Mouse (Mus musculus) olfactory bulb, adult 2 months (tissue): Measurements from ENCODE around the gene Hoxb2. TPM values are rescaled to one million over a fixed set of nuclear protein-coding genes. Genes with fewer than 3 reads are reported as not detected.

Experiments
- H3K27ac ChIP-seq: fragments of 200-500 bp; 2 replicates; pipeline ENCODE4 v1.5.1; 2012; ENCODE audit warnings: low read depth, low read length; ENCODE audit not compliant: insufficient read depth
- H3K4me1 ChIP-seq: fragments of 200-500 bp; 2 replicates; pipeline ENCODE4 v1.6.1; 2012; ENCODE audit warnings: low read length; ENCODE audit not compliant: control insufficient read depth, insufficient read depth
- H3K4me3 ChIP-seq: fragments of 200-500 bp; 2 replicates; pipeline ENCODE4 v1.5.1; 2012; ENCODE audit warnings: mild to moderate bottlenecking, low read depth, low read length, moderate library complexity; ENCODE audit not compliant: insufficient read depth
- CTCF ChIP-seq: fragments of 200-500 bp; IDR thresholded peaks from 2 replicates; pipeline ENCODE4 v1.5.1; 2012; ENCODE audit warnings: low read depth, mild to moderate bottlenecking, low read length, moderate library complexity; ENCODE audit not compliant: insufficient read depth
- POLR2A ChIP-seq: fragments of 200-500 bp; IDR thresholded peaks from 2 replicates; pipeline ENCODE4 v1.6.1; 2012; ENCODE audit warnings: mild to moderate bottlenecking, low read depth, low read length, moderate library complexity; ENCODE audit not compliant: insufficient read depth
- WGBS: fragments of 180-500 bp; shearing (Covaris S2); methylation state at CpG from one replicate; pipeline ENCODE4 v1.1.7; 2018; 5-methylcytosine and 5-hydroxymethylcytosine counted together
- polyA plus RNA-seq: library from polyadenylated mRNA; stranded (reverse); fragments of >200 nt; gene quantifications from 2 replicates; pipeline ENCODE4 v1.2.4, GENCODE M21; 2012; ENCODE audit warnings: low replicate concordance; ENCODE audit not compliant: missing spikeins, insufficient read depth, insufficient read length

The Hoxb2 gene
- polyA plus RNA-seq, 1 experiment, result not detected

DNA sequence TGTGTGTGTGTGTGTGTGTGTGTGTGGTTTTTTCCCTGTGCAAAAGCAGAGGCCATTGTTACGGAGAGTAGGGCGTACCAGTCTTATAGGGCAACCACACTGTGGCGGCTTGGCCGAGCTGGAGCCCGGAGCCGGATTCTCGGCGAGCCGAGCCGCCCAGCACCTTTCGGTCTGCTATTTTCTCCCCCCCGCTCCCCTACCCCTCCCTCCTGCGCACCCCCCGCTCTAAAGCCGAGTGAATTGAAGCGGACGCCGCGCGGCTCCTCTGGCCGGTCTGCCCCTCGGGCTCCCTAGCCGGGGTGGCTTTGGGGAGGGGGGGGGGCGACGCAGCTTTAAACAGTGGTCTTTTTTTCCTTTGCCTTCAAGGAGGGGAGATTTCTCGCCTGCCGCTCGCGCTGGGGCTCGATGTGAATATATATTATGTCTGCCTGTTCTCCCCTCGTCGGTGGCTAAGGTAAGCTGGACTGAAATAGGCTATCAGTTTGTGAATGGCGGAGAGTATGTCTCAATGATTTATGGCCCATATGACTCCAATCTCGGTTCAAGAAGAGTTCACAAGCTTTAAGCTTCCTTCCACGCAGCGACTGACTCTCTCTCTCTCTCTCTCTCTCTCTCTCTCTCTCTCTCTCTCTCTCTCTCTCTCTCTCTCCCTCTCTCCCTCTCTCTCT, 9.5 kb upstream of the Hoxb2 start:
- WGBS, result 1% methylated on average over 36 of the region's 36 CpGs
- peaks cover 3% of the 10 kb centered on the region; the same call in 1 of the 2 replicates for H3K4me1 ChIP-seq
- no peak overlapping the region for H3K27ac ChIP-seq
- no peak for TF ChIP-seq POLR2A
- TF ChIP-seq CTCF, result no peak
- H3K4me3 ChIP-seq, result no peak overlapping the region

DNA sequence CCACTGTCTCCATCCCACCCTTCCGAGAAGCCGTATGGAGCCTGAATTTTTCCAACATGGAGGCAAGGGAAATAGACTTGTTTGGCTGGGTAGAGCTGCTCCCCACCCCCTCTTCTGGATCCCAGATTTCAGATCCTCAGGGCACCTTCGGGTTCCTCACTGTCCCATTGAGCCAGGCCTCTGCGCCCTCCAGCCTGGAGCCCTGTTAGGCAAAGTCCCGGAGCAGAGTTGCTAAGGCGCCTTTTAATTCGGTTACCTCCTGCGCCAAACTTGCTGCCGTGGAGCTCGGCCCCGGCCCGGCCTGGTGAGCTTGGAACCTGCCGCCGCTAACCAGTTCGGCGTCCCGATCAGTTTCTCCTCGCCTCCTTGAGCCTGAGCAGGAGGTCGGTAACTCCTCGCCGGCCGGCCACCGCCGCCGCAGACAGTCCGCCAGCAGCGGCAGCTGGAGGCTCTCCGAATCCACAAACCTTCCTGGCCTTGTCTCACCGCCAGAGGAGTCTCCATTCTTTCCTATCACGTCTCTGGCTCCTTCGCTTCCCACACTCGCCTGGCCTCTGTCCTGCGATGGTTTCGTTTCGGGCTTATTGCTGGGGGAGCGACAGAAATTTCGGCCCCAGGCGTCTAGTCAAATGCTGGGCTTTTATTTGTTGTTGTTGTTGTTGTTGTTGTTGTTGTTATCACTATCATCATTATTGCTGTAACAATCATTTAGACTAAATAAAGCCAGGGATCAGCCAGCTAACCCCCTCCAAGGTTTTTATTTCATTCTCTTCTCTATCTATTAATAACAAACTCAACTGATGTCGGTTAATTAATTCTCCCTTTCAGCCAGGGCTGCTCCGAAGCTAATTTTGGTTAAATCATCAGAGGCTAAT, 8.4 kb upstream of the Hoxb2 start:
- Histone ChIP-seq H3K4me3 (no peak overlapping the region), H3K4me1 (peaks cover 3% of the 10 kb centered on the region; the same call in 1 of the 2 replicates), H3K27ac (no peak overlapping the region)
- TF ChIP-seq POLR2A (no peak), CTCF (no peak)
- 2% methylated on average over 40 of the region's 40 CpGs for WGBS

DNA sequence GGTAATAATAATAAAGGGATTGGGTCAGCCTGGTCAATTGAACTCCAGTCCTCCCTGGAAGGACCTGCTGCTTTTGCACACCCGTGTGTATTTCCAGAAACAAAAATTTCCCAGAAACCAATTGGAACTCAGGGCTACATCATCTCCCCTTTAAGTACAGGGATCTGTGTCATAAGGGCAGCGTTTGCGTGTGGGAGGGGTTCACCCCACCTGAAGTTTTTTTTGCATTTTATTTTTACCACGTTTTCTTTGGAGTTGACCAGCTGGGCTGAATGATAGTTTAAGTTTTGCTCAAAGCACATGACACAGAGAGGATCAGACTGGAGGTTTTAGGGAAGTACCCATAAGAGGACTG, 7.8 kb upstream of the Hoxb2 start:
- Histone ChIP-seq H3K4me3 (no peak overlapping the region), H3K4me1 (peaks cover 3% of the 10 kb centered on the region; the same call in 1 of the 2 replicates), H3K27ac (no peak overlapping the region)
- WGBS, result 2% methylated on average over 4 of the region's 4 CpGs
- no peak for TF ChIP-seq POLR2A
- no peak for TF ChIP-seq CTCF

DNA sequence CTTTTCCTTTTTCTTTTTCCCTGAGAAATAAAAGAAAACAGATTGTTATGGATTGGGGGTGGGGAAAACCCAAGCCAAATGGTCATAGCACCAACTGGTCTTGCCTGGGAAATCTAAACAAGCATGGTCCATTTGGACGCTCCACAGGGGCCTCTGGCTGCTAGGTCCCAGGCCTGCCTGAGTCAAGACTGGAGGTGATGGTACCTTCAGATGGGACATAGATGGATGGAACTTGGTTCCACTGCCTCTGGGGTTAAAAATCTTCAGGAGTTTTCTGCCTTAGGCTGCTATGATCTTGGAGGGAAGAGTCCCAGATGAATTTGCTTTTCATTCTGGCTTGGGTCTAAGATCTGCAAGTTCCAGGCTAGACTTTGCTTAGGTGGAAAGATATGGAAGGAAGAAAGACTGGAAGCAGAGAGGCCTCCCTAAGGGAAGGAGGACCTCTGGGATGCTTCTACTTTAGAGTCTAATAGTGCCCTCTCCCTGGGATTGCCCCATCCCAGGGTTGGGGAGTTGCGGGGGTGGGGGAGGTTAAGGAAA, 7.0 kb upstream of the Hoxb2 start:
- H3K27ac ChIP-seq, result no peak overlapping the region
- H3K4me1 ChIP-seq, result peaks cover 3% of the 10 kb centered on the region; the same call in 1 of the 2 replicates
- TF ChIP-seq POLR2A (no peak), CTCF (no peak)
- no peak overlapping the region for H3K4me3 ChIP-seq
- 7% methylated on average over 2 of the region's 2 CpGs for WGBS

DNA sequence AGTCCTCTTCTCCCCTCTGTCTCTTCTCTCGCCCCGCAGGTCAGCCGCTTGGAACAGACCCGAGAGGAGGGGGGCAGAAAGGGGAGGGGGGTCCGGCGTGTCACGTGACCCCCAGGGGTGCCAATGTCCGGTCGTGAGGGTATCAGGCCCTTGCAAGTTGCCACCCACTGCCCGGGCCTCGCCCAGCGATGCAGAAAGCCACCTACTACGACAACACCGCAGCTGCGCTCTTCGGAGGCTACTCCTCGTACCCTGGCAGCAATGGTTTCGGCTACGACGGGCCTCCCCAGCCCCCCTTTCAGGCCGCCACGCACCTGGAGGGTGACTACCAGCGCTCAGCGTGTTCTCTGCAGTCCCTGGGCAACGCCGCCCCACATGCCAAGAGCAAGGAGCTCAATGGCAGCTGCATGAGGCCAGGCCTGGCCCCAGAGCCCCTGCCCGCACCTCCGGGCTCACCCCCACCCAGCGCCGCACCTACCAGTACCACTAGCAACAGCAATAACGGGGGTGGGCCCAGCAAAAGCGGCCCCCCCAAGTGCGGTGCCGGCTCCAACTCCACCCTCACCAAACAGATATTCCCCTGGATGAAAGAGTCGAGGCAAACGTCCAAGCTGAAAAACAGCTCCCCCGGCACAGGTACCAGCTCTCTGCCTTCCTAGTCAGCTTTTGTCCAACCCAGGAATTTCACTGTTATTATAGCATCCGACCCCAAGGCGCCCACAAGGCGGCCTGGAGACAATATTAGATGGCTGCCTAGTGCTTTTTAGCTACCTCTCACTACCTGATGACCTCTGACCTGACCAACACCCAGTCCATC, 6.1 kb upstream of the Hoxb2 start:
- TF ChIP-seq CTCF (no peak), POLR2A (no peak)
- Histone ChIP-seq H3K27ac (no peak overlapping the region), H3K4me1 (peaks cover 3% of the 10 kb centered on the region; the same call in 1 of the 2 replicates), H3K4me3 (no peak overlapping the region)
- 2% methylated on average over 40 of the region's 40 CpGs for WGBS

DNA sequence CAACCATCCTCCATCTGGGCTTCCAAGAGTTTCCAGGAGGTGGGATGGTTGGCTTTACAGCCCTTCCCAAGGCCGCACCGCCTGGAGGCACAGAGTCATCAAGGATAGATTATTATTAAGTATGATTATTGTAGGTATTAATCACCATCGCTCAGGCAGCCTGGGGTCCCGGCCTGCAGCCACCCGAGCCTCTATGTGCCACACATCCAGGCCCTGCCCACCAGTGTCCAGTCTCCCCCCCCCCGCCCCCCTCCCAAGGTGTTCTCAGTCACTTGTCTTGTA, 5.5 kb upstream of the Hoxb2 start:
- peaks cover 3% of the 10 kb centered on the region; the same call in 1 of the 2 replicates for H3K4me1 ChIP-seq
- no peak overlapping the region for H3K27ac ChIP-seq
- 3% methylated on average over 6 of the region's 6 CpGs for WGBS
- no peak overlapping the region for H3K4me3 ChIP-seq
- TF ChIP-seq POLR2A, result no peak
- no peak for TF ChIP-seq CTCF

DNA sequence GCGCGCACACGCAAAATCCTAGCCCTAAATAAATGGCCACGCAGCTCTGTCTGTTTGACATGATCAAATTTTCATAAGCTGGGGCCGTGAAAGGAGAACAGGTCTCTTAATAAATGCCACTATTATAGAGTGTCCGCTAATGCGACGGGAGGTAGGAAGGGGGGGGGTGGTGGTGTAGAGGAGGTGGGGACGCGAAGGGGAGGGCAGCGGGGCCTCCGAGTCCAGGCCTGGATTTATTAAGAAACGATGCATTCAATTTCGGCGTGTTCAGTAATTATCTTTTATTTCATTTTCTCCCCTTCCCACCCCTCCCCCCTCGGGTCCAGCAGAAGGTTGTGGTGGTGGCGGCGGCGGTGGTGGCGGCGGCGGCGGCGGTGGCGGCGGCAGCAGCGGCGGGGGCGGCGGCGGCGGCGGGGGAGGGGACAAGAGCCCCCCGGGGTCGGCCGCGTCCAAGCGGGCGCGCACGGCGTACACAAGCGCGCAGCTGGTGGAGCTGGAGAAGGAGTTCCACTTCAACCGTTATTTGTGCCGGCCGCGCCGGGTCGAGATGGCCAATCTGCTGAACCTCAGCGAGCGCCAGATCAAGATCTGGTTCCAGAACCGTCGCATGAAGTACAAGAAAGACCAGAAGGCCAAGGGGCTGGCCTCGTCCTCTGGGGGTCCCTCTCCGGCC, 5.0 kb upstream of the Hoxb2 start:
- WGBS, result 2% methylated on average over 43 of the region's 56 CpGs
- no peak overlapping the region for H3K4me3 ChIP-seq
- H3K4me1 ChIP-seq, result peaks cover 3% of the 10 kb centered on the region; the same call in 1 of the 2 replicates
- TF ChIP-seq POLR2A, result no peak
- H3K27ac ChIP-seq, result no peak overlapping the region

DNA sequence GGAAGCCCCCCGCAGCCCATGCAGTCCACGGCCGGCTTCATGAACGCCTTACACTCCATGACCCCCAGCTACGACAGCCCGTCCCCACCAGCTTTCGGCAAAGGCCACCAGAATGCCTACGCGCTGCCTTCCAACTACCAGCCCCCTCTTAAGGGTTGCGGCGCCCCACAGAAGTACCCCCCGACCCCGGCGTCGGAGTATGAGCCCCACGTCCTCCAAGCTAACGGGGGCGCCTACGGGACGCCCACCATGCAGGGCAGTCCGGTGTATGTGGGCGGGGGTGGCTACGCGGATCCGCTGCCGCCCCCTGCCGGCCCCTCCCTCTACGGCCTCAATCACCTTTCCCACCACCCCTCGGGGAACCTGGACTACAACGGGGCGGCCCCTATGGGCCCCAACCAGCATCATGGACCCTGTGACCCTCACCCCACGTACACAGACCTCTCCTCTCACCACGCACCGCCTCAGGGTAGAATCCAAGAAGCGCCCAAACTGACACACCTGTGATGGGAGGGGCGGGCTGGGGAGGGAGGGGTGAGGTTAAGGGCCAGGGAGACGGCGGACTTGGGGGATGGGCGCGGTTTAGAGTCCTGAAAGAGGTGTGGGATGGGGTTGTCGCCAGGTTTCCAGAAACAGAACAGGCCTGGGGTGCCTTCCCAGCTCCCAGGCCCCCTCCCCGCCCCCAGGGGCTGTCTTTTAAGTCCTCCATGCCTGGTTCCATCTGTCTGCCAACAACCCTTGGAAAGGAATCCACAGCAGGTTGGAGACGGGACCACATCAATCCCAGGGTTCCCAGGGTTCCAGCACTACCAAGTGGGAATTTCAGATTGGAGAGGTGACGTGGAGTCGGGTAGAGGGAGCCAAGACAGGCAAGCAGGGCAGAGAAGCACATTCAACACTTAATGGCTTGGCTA, 4.2 kb upstream of the Hoxb2 start:
- Histone ChIP-seq H3K27ac (no peak overlapping the region), H3K4me3 (no peak overlapping the region), H3K4me1 (peaks cover 3% of the 10 kb centered on the region; the same call in 1 of the 2 replicates)
- WGBS, result 3% methylated on average over 45 of the region's 45 CpGs
- TF ChIP-seq CTCF (no peak), POLR2A (no peak)
